Mouse (Mus musculus) hindbrain, embryonic 11.5 days (tissue): ENCODE results near the gene Dlg2. TPM values are rescaled to one million over a fixed set of nuclear protein-coding genes. Genes with fewer than 3 reads are reported as not detected.

Experiments
- ATAC-seq: fragments of 200-750 bp; cut with Nextera tagmentation; 2 replicates; pipeline ENCODE4 v1.8.0; 2017; ENCODE audit warnings: mild to moderate bottlenecking, moderate TSS enrichment, moderate library complexity; ENCODE audit not compliant: low FRiP score
- DNase-seq: peaks from one replicate; pipeline ENCODE4 v3.0.0-alpha.2; 2015; ENCODE audit warnings: low spot score
- H3K27ac ChIP-seq: fragments of 300-500 bp; sonication (generic); 2 replicates; pipeline ENCODE4 v1.5.1; 2014; ENCODE audit warnings: mild to moderate bottlenecking, low read depth, low read length
- H3K27me3 ChIP-seq: fragments of 300-500 bp; sonication (generic); 2 replicates; pipeline ENCODE4 v1.6.1; 2014; ENCODE audit warnings: mild to moderate bottlenecking, low read length, moderate library complexity, mixed read lengths; ENCODE audit not compliant: control insufficient read depth, insufficient read depth
- H3K36me3 ChIP-seq: fragments of 300-500 bp; sonication (generic); 2 replicates; pipeline ENCODE4 v1.6.1; 2014; ENCODE audit warnings: mild to moderate bottlenecking, low read length, moderate library complexity, mixed read lengths; ENCODE audit not compliant: control insufficient read depth, insufficient read depth
- H3K4me1 ChIP-seq: fragments of 300-500 bp; sonication (generic); replicated peaks from 2 replicates; pipeline ENCODE4 v1.6.1; 2014; ENCODE audit warnings: low read length, mixed read lengths; ENCODE audit not compliant: control insufficient read depth, insufficient read depth
- H3K4me2 ChIP-seq: fragments of 300-500 bp; sonication (generic); replicated peaks from 2 replicates; pipeline ENCODE4 v1.6.1; 2014; ENCODE audit warnings: mild to moderate bottlenecking, low read depth, low read length
- H3K4me3 ChIP-seq: fragments of 300-500 bp; sonication (generic); 2 replicates; pipeline ENCODE4 v1.5.1; 2014; ENCODE audit warnings: low read depth, low read length
- H3K9ac ChIP-seq: fragments of 300-500 bp; sonication (generic); 2 replicates; pipeline ENCODE4 v1.6.1; 2014; ENCODE audit warnings: low read depth, low read length
- H3K9me3 ChIP-seq: fragments of 300-500 bp; sonication (generic); 2 replicates; pipeline ENCODE4 v1.6.1; 2016; ENCODE audit warnings: low read length; ENCODE audit not compliant: control insufficient read depth
- WGBS: fragments of 180-500 bp; shearing (Covaris S2); extraction: QIAGEN DNeasy Blood & Tissue Kit; methylation state at CpG from one replicate; pipeline ENCODE4 v1.1.7; 2014; 5-methylcytosine and 5-hydroxymethylcytosine counted together
- polyA plus RNA-seq: library from polyadenylated mRNA; unstranded; fragments of >200 nt; fragmentation: Nextera tagmentation; extraction: Ambion mirVana; gene quantifications from 2 replicates; pipeline ENCODE4 v1.2.1, GENCODE M21; 2014

Gene Dlg2
- polyA plus RNA-seq, 1 experiment from 2014 or later = 3.1 TPM

- DNase-seq = no peak
- Histone ChIP-seq H3K4me1 (no peaks in the 10 kb centered on the region), H3K4me2 (no peak overlapping the region), H3K4me3 (no peak overlapping the region), H3K27ac (no peak overlapping the region), H3K36me3 (no peaks in the 10 kb centered on the region), H3K9ac (no peak overlapping the region), H3K9me3 (no peaks in the 10 kb centered on the region), H3K27me3 (no peaks in the 10 kb centered on the region)
- ATAC-seq = no peak
- WGBS = 79% methylated on average over 2 of the region's 2 CpGs
These were observed 609.6 kb downstream of the Dlg2 start for GRCm38 (mm10) chr7:91086071-91086470.

DNA sequence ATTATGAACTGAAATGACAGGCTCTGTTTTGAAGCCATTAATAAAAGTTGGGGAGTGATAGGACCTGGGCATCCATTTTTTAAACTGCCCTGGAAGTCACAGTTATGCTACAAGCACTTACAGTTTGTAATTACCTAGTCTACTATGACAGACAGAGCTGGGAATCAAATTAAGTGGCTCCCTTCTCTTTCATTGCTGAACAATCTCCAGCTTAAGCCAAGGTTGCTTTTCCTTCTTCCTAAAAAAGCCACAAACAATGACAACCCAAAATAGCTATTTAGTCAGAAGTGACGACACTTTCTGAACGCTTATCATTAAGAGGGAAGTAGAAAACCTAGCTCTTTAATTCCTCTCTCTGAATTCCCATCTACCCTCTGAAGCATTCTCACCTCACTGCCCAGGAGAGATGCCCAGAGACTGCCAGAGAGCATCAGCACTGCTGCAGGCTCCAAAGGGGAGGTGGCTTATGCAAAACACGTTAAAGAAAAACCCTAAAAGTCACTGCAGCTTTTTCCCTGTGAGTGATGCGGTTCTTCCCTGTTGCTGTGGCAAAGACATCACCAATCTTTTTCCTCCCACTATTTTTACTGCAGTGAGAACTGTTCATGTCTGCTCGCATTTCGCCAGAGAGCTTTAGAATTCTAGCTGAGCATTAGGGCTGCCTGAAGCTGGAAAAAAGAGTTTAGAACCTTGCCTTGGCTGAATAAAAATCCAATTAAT, 612.9 kb downstream of the Dlg2 start:
- Histone ChIP-seq H3K4me1 (0 out of 2 replicates have a peak, but pooled peaks cover 2% of the 10 kb centered on the region), H3K4me3 (no peak overlapping the region), H3K9ac (no peak overlapping the region), H3K27me3 (no peaks in the 10 kb centered on the region), H3K4me2 (no peak overlapping the region), H3K27ac (no peak overlapping the region), H3K9me3 (no peaks in the 10 kb centered on the region), H3K36me3 (no peaks in the 10 kb centered on the region)
- no peak for DNase-seq
- no peak for ATAC-seq
- WGBS = 42% methylated on average over 6 of the region's 6 CpGs

- H3K4me1 ChIP-seq = 0 out of 2 replicates have a peak, but pooled peaks cover 2% of the 10 kb centered on the region
- no peak overlapping the region for H3K9ac ChIP-seq
- H3K4me3 ChIP-seq = no peak overlapping the region
- no peaks in the 10 kb centered on the region for H3K27me3 ChIP-seq
- H3K27ac ChIP-seq = no peak overlapping the region
- no peaks in the 10 kb centered on the region for H3K36me3 ChIP-seq
- H3K4me2 ChIP-seq = no peak overlapping the region
- ATAC-seq = no peak
- H3K9me3 ChIP-seq = no peaks in the 10 kb centered on the region
- DNase-seq = no peak
- WGBS = 64% methylated on average over 5 of the region's 5 CpGs
These were observed 613.9 kb downstream of the Dlg2 start for GRCm38 (mm10) chr7:91090317-91090829.

DNA sequence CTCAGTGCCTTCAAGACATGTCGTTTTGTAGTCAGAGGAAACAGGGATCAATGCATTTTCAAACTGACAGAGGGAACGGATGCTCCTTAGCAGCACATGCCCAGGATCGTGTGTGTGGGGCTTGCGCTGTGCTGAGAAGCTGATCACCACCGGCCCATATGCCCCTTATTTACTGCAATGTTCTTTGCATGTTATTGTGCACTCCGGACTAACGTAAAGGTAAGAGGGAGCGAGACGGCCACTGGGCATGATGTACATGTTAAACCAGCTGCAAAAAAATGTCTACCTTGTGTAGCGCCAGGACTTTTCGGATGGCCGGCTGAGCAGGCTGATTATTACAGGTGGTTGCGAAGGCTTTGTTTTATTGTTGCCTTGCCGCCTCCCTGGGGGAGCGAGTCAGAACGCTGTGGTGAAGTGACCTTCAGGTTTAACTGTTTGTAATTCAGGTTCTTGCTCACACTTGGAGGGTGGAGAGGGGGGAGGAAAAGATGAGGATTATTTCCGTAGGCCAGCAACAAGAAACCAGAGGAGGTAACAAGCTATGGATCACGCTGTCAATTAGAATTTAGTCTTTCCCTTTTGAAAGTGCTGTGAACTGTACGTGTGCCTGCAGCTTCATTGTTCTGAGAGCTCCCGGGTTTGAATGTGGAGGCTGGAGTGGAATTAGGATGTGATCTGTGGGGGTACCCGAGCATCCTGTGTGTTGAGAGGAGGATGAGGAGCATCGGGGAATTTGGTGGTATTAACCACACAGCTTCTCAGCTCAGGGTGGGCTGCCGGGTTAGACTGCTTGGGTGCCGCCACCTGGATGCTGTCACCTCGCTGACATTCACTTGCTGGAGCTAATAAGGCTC, 614.6 kb downstream of the Dlg2 start:
- H3K27ac ChIP-seq = no peak overlapping the region
- H3K9ac ChIP-seq = no peak overlapping the region
- DNase-seq = peak; percentile 29

GRCm38 (mm10) chr7:91096467-91096866, 620.0 kb downstream of the Dlg2 start:
- H3K9me3 ChIP-seq = no peaks in the 10 kb centered on the region
- no peak overlapping the region for H3K27ac ChIP-seq
- no peak overlapping the region for H3K9ac ChIP-seq
- H3K36me3 ChIP-seq = no peaks in the 10 kb centered on the region
- 94% methylated on average over 7 of the region's 7 CpGs for WGBS
- no peaks in the 10 kb centered on the region for H3K27me3 ChIP-seq
- 0 out of 2 replicates have a peak, but pooled peaks cover under 1% of the 10 kb centered on the region for H3K4me1 ChIP-seq
- DNase-seq = no peak
- no peak for ATAC-seq
- H3K4me2 ChIP-seq = no peak overlapping the region
- no peak overlapping the region for H3K4me3 ChIP-seq

More for the DNA sequence above, 614.6 kb downstream of the Dlg2 start:
- Histone ChIP-seq H3K36me3 (no peaks in the 10 kb centered on the region), H3K4me1 (0 out of 2 replicates have a peak, but pooled peaks cover 2% of the 10 kb centered on the region), H3K27me3 (no peaks in the 10 kb centered on the region), H3K9me3 (no peaks in the 10 kb centered on the region), H3K4me2 (peak overlapping the region; percentile 46), H3K4me3 (peak overlapping the region; percentile 22)
- peak; percentile 62; the same call in 1 of the 2 replicates for ATAC-seq
- 18% methylated on average over 25 of the region's 25 CpGs for WGBS

DNA sequence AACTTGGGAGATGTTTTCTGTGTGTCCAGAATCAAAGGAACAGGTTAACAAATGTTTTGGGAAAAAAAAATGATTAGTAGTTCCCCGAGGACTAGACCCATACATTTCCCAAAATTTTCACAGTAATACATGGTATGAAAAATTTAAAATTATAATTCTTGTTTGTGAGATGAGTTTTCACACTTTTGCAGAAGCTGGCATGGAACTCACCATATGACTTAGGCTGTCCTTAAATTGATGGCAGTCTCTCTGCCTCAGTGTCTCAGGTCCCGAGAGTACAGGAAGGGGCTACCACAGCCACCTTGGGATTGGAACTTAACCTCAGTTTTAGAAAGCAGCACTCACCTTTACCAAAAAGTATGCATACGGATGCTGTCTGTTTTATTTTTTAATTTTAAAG, 622.0 kb downstream of the Dlg2 start:
- Histone ChIP-seq H3K4me2 (no peak overlapping the region), H3K27me3 (no peaks in the 10 kb centered on the region), H3K9ac (no peak overlapping the region), H3K27ac (no peak overlapping the region), H3K9me3 (no peaks in the 10 kb centered on the region), H3K36me3 (no peaks in the 10 kb centered on the region), H3K4me3 (no peak overlapping the region), H3K4me1 (no peaks in the 10 kb centered on the region)
- no peak for ATAC-seq
- 89% methylated on average over 3 of the region's 3 CpGs for WGBS
- DNase-seq = no peak

DNA sequence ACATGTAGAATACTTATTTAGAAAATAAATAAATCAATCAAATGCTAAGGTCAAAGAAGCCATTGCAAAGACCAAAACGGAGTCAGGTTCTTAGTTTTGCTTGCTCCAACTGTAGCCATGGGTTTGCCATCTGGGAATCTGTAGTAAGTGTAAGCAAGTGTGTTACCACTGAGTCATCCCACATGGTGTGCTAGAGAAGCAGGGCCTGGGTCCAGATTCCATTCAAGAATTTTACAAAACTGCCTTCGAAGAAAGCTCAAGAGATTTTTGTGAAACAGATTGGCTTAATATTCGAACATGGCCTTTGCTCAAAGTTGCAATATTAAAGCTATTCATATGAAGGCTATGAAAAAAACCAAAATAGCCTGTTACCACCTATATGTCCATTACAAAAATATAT, 633.1 kb downstream of the Dlg2 start:
- H3K9me3 ChIP-seq = no peaks in the 10 kb centered on the region
- H3K27me3 ChIP-seq = no peaks in the 10 kb centered on the region
- H3K4me2 ChIP-seq = no peak overlapping the region
- DNase-seq (no peak), ATAC-seq (no peak)
- H3K4me3 ChIP-seq = no peak overlapping the region
- 80% methylated on average over 3 of the region's 3 CpGs for WGBS
- H3K9ac ChIP-seq = no peak overlapping the region
- H3K27ac ChIP-seq = no peak overlapping the region
- H3K36me3 ChIP-seq = no peaks in the 10 kb centered on the region
- no peaks in the 10 kb centered on the region for H3K4me1 ChIP-seq

- WGBS = 79% methylated on average over 4 of the region's 4 CpGs
- H3K27ac ChIP-seq = no peak overlapping the region
- ATAC-seq (no peak), DNase-seq (no peak)
- no peaks in the 10 kb centered on the region for H3K27me3 ChIP-seq
- no peak overlapping the region for H3K4me2 ChIP-seq
- no peaks in the 10 kb centered on the region for H3K36me3 ChIP-seq
- H3K4me3 ChIP-seq = no peak overlapping the region
- no peaks in the 10 kb centered on the region for H3K4me1 ChIP-seq
- H3K9ac ChIP-seq = no peak overlapping the region
- no peaks in the 10 kb centered on the region for H3K9me3 ChIP-seq
These were observed 655.7 kb downstream of the Dlg2 start for GRCm38 (mm10) chr7:91132128-91132527.
